Mouse (Mus musculus) limb, embryonic 10.5 days (tissue): ENCODE measurements around the gene Dnali1. TPM values are rescaled to one million over a fixed set of nuclear protein-coding genes. Genes with fewer than 3 reads are reported as not detected.

Experiments
- DNase-seq: peaks from one replicate; pipeline ENCODE4 v3.0.0-alpha.2; 2017; ENCODE audit warnings: low spot score
- H3K27ac ChIP-seq: fragments of 300-500 bp; sonication (generic); 2 replicates; pipeline ENCODE4 v1.5.1; 2016; ENCODE audit warnings: mild to moderate bottlenecking
- H3K27me3 ChIP-seq: fragments of 300-500 bp; sonication (generic); 2 replicates; pipeline ENCODE4 v1.6.1; 2016; ENCODE audit warnings: low read depth, mild to moderate bottlenecking; ENCODE audit not compliant: poor library complexity, severe bottlenecking
- H3K36me3 ChIP-seq: fragments of 300-500 bp; sonication (generic); 2 replicates; pipeline ENCODE4 v1.6.1; 2016; ENCODE audit warnings: mild to moderate bottlenecking, moderate library complexity
- H3K4me1 ChIP-seq: fragments of 300-500 bp; sonication (generic); 2 replicates; pipeline ENCODE4 v1.6.1; 2016
- H3K4me3 ChIP-seq: fragments of 300-500 bp; sonication (generic); 2 replicates; pipeline ENCODE4 v1.5.1; 2016; ENCODE audit warnings: mild to moderate bottlenecking, moderate library complexity
- H3K9me3 ChIP-seq: fragments of 300-500 bp; sonication (generic); replicated peaks from 2 replicates; pipeline ENCODE4 v1.6.1; 2016; ENCODE audit warnings: mild to moderate bottlenecking
- WGBS: fragments of 180-500 bp; shearing (Covaris S2); methylation state at CpG from one replicate; pipeline ENCODE4 v1.1.7; 2016; 5-methylcytosine and 5-hydroxymethylcytosine counted together
- polyA plus RNA-seq: library from polyadenylated mRNA; unstranded; fragments of >200 nt; fragmentation: Nextera tagmentation; extraction: Ambion mirVana; gene quantifications from 2 replicates; pipeline ENCODE4 v1.2.1, GENCODE M21; 2016

The Dnali1 gene
- polyA plus RNA-seq: 0.09 and 0.15 TPM in 2 replicates

DNA sequence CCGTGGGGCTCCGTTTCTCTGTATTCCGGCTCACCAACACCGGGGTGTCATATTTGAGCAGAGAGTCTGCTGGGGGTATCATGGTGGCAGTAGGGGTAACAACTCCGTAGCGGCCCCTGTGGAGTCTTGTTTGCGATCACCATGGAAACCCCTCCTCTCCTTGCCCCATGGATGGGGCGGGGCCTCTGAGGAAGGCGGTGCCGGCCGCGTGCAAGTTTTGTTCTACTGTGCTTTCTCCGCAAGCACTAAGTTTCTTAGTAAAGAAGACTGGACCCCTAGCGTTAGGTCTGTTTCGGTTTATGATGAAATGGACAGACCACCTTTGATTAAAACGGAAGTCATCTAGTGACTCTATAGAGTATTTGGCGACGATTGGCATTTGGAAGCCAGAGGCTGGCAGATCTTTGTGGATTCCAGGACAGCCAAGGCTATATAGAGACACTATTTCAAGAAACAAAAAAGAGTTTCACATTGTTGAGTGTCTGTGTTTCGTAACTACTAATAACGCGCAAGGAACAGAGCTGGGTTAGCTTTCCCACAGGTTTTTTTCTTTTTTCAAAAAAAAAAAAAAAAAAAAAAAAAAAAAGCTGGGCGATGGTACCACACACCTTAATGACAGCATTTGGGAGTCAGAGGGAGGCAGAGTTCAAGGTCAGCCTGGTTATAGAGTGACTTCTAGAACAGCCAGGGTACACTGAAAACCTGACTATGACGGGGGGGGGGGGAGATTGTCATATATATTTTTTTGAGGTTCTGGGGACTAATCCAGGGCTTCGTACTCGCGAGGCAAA lies at the start of gene Dnali1:
Dnali1 (minus strand) TSS at position 187 of the 791 bp plus-strand sequence.
- peak within 1 kb of the TSS; percentile 86 for H3K27ac ChIP-seq
- DNase-seq: peak; percentile 70
- peak within 1 kb of the TSS; percentile 97 for H3K4me3 ChIP-seq
- H3K4me1 ChIP-seq: peaks cover 23% of the 10 kb centered on the region
- WGBS: 5% methylated on average over 26 of the region's 26 CpGs
- no peaks in the 10 kb centered on the region for H3K9me3 ChIP-seq
- peaks cover 28% of the 10 kb centered on the region for H3K36me3 ChIP-seq
- peaks cover 20% of the 10 kb centered on the region; the same call in 1 of the 2 replicates for H3K27me3 ChIP-seq

GRCm38 (mm10) chr4:125115081-125115480 lies 49.6 kb upstream of the Dnali1 start:
- DNase-seq: no peak
- Histone ChIP-seq H3K27ac (peak overlapping the region; percentile 78), H3K4me1 (peaks cover 39% of the 10 kb centered on the region), H3K36me3 (peaks cover 19% of the 10 kb centered on the region), H3K9me3 (no peaks in the 10 kb centered on the region), H3K4me3 (no peak overlapping the region), H3K27me3 (peaks cover 12% of the 10 kb centered on the region)
- WGBS: 81% methylated on average over 4 of the region's 4 CpGs

DNA sequence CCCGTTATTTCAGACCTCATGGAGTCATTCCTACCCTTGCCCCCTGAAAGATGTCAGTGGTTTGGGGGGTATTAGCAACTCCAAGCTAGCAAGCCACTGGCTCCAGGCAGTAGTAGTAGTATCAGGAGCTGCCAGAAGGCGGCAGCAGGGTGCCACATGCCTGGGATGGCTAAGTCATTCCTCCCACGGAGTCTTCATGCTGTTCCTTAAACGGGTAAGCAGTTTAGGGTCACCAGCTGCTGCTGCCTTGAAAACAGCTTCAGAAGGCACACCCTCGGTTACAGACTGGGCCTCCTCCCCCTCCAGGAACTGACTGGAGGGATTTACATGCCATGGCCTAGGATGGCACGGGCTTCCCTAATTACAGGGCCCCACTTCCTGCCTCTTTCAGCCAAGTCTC lies 49.1 kb upstream of the Dnali1 start:
- peaks cover 39% of the 10 kb centered on the region for H3K4me1 ChIP-seq
- 11% methylated on average over 6 of the region's 6 CpGs for WGBS
- H3K4me3 ChIP-seq: no peak overlapping the region
- no peaks in the 10 kb centered on the region for H3K9me3 ChIP-seq
- peak overlapping the region; percentile 78 for H3K27ac ChIP-seq
- DNase-seq: peak; percentile 83
- H3K27me3 ChIP-seq: peaks cover 8% of the 10 kb centered on the region
- peaks cover 20% of the 10 kb centered on the region for H3K36me3 ChIP-seq

- H3K36me3 ChIP-seq: peaks cover 70% of the 10 kb centered on the region
- 86% methylated on average over 9 of the region's 9 CpGs for WGBS
- H3K4me3 ChIP-seq: no peak overlapping the region
- no peaks in the 10 kb centered on the region for H3K9me3 ChIP-seq
- H3K4me1 ChIP-seq: peaks cover 24% of the 10 kb centered on the region
- no peak for DNase-seq
- H3K27ac ChIP-seq: no peak overlapping the region
- no peaks in the 10 kb centered on the region for H3K27me3 ChIP-seq
Measured at GRCm38 (mm10) chr4:125105354-125105753, 39.9 kb upstream of the Dnali1 start.

DNA sequence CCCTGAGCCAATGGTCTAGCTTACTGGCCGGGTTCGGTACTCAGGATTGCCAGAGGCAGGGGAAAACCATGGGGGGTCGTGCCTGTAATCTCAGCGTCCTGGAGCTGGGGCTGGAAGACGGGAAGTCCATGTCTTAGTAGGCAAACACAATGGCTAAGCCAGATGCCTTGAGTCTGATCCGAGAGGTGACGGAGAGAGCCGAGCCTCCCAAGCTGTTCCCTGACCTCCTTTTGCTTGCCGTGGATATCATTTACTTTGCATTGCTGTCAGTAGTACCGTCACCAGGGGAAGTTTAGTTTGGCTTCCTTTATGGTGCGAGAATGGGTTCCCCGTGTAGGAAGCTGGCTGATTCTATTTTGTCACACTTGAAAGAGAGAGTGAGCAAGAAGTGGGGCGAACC lies 35.8 kb upstream of the Dnali1 start:
- Histone ChIP-seq H3K27ac (no peak overlapping the region), H3K36me3 (peaks cover 55% of the 10 kb centered on the region), H3K4me3 (no peak overlapping the region), H3K4me1 (peaks cover 13% of the 10 kb centered on the region), H3K9me3 (no peaks in the 10 kb centered on the region), H3K27me3 (no peaks in the 10 kb centered on the region)
- DNase-seq: no peak
- 81% methylated on average over 13 of the region's 13 CpGs for WGBS

GRCm38 (mm10) chr4:125099458-125099857 lies 34.0 kb upstream of the Dnali1 start:
- no peaks in the 10 kb centered on the region for H3K9me3 ChIP-seq
- 11% methylated on average over 8 of the region's 8 CpGs for WGBS
- H3K27ac ChIP-seq: no peak overlapping the region
- H3K4me1 ChIP-seq: peaks cover 11% of the 10 kb centered on the region
- H3K27me3 ChIP-seq: no peaks in the 10 kb centered on the region
- DNase-seq: peak; percentile 95
- peaks cover 40% of the 10 kb centered on the region for H3K36me3 ChIP-seq
- no peak overlapping the region for H3K4me3 ChIP-seq

- DNase-seq: no peak
- Histone ChIP-seq H3K4me3 (no peak overlapping the region), H3K4me1 (peaks cover 11% of the 10 kb centered on the region), H3K36me3 (peaks cover 42% of the 10 kb centered on the region), H3K9me3 (no peaks in the 10 kb centered on the region), H3K27ac (no peak overlapping the region), H3K27me3 (no peaks in the 10 kb centered on the region)
- 90% methylated on average over 4 of the region's 4 CpGs for WGBS
Measured at GRCm38 (mm10) chr4:125097412-125097811, 31.9 kb upstream of the Dnali1 start.

GRCm38 (mm10) chr4:125096066-125096465 lies 30.6 kb upstream of the Dnali1 start:
- H3K9me3 ChIP-seq: no peaks in the 10 kb centered on the region
- WGBS: 91% methylated on average over 5 of the region's 5 CpGs
- no peak for DNase-seq
- peaks cover 5% of the 10 kb centered on the region for H3K4me1 ChIP-seq
- no peak overlapping the region for H3K4me3 ChIP-seq
- no peak overlapping the region for H3K27ac ChIP-seq
- peaks cover 42% of the 10 kb centered on the region for H3K36me3 ChIP-seq
- H3K27me3 ChIP-seq: no peaks in the 10 kb centered on the region

DNA sequence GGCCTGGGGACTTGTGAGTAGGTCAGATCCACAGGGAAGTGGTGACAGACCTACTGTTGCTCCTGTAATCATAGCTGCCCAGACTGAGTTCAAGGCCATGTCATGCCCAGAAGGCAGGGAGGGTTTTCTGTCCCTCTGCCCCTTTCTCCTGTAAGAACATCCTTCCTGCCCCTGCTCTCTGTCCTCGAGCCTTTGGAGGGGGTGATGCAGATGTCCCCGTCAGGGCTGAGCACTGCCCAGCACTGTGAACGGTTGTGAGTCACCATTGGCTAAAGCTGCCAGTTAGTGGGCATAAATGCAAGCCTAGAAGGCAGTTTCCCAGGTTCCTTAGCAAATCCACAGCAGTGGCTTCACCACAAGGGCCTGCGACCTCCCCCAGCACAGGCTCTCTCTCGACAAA lies 27.5 kb upstream of the Dnali1 start:
- Histone ChIP-seq H3K27me3 (no peaks in the 10 kb centered on the region), H3K36me3 (peaks cover 70% of the 10 kb centered on the region), H3K4me3 (no peak overlapping the region), H3K27ac (no peak overlapping the region), H3K9me3 (no peaks in the 10 kb centered on the region), H3K4me1 (no peaks in the 10 kb centered on the region)
- no peak for DNase-seq
- WGBS: 89% methylated on average over 5 of the region's 5 CpGs

DNA sequence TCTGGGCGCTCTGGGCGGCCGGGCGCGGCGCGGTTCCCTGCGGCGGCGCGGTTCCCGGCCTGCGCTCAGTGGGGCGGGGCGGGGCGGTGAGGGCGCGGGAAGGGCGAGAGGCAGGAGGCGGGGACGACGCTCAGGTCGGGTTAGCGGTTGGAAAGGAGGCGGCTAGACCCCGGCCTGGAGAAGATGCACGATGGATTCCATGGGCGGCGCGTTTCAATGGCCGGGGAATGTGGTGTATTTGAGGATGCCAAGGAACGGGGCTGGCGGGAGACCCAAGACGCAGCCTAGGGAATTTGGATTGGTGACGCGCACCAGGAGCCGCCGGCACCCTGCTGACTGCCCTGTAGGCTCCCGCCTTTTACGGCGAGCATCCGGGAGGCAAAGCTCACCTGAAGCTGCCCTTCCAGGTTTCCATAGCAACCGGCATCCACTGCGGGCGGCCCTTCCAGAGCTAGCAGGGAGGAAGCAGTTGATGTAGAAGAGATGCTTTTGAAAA lies 19.9 kb upstream of the Dnali1 start:
- DNase-seq: no peak
- Histone ChIP-seq H3K4me1 (peaks cover 24% of the 10 kb centered on the region), H3K27ac (peak overlapping the region; percentile 99), H3K27me3 (no peaks in the 10 kb centered on the region), H3K9me3 (no peaks in the 10 kb centered on the region), H3K4me3 (peak overlapping the region; percentile 93), H3K36me3 (peaks cover 45% of the 10 kb centered on the region)
- WGBS: under 1% methylated on average over 44 of the region's 45 CpGs

- Histone ChIP-seq H3K27ac (peak within 1 kb of the TSS; percentile 99), H3K4me1 (peaks cover 24% of the 10 kb centered on the region), H3K36me3 (peaks cover 38% of the 10 kb centered on the region), H3K27me3 (no peaks in the 10 kb centered on the region), H3K9me3 (no peaks in the 10 kb centered on the region), H3K4me3 (peak within 1 kb of the TSS; percentile 93)
- DNase-seq: peak; percentile 97
- WGBS: 2% methylated on average over 63 of the region's 63 CpGs
Measured at GRCm38 (mm10) chr4:125084403-125085345, 19.2 kb upstream of the Dnali1 start, which contains the start of gene Meaf6. Gene Meaf6 (plus strand): TSS chr4:125085134.

GRCm38 (mm10) chr4:125078698-125079097 lies 13.2 kb upstream of the Dnali1 start:
- no peak for DNase-seq
- Histone ChIP-seq H3K4me3 (no peak overlapping the region), H3K9me3 (no peaks in the 10 kb centered on the region), H3K27me3 (no peaks in the 10 kb centered on the region), H3K4me1 (peaks cover 2% of the 10 kb centered on the region; the same call in 1 of the 2 replicates), H3K36me3 (peaks cover 51% of the 10 kb centered on the region), H3K27ac (no peak overlapping the region)
- 93% methylated on average over 2 of the region's 2 CpGs for WGBS
